Mouse (Mus musculus): Measurements from ENCODE around the gene I0C0044D17Rik.

Gene I0C0044D17Rik

DNA sequence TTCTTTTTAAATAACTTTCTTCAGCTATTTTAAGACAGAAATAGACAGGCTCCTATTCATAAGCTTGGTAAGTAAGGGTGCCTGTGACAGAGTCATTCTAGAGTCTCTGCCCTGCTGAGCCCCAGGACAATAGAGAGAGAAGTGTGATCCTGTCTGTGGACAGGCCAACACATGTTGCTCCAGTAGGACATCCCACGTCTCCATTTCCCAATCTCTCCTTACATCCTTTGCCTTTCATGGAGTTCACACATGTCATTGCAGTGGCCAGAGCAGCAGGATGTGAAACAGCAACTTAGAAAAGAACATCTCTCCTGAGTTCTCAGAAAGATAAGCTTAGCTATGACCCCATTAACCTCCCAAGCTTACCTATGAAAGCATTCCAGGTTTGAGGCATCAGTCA, 8.1 kb upstream of the I0C0044D17Rik start:
- in situ Hi-C loops (cut with MboI, MseI) = no loop called here

DNA sequence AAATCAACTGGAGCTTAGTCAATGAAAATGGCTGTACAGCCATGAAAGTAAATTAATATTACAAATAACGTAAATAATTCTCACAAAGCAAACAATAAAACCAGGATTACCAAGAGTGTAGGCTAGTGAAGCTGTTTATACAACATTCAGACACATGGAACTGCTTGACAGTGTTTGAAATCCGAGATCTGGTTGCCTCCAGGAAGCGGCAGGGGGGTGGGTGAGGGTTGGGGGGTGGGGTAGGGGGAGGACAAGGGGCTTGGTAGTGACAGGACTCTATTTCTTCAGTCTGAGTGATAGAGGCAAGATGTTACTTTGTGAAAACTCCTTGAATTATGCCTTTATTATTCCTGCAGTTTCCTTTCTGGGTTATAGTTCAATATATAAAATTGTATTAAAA, 3.1 kb upstream of the I0C0044D17Rik start:
- in situ Hi-C loops (cut with MboI, MseI) = no loop called here

GRCm38 (mm10) chr4:98823047-98823446, 593 bp downstream of the I0C0044D17Rik start:
- in situ Hi-C loops (cut with MboI, MseI) = no loop called here

DNA sequence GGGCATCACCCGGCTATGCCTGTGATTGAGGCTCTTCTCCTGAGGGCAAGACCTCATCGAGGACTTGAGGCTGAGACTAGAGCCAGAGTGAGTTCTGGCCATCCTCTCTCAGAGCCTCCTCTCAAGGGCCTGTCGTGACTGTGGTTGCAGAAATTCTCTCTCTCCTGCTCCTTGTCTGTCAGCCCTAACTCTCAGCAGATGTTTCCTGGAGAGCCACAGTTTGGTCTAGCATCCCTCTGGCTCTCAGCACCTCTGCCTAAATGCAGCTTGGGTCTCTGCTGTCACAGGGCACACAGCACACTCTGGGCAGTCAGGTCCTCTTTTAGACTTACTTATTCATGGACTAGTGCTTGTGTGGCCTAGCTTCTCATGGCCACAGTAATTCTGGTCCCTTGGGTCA, 1.2 kb downstream of the I0C0044D17Rik start:
- in situ Hi-C loops (cut with MboI, MseI) = no loop called here

DNA sequence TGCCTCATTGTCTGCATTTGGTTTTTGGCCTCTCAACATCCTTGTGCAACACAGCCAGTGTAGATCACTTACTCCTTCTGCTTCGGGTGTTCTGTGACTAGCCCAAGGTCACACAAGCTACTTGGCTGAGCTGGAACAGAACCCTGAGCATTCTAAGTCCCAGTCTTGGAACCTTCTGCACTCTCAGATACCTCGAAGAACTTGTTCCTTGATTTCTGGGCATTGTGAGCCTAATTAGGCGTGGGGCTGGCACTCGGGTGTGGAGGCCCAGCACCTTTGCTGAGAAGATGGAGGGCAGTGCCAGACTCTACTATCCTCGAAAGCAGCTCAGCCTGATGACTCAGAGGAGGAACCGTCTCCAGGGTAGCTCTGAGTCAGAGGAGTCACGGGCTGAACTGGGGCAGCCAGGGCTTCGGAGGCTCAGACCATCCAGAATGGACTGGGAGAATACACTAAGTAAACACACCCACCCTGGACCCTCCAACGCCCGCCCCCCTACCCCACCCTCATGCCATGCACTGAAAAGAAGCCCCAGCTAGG, 4.4 kb downstream of the I0C0044D17Rik start:
- in situ Hi-C loops (cut with MboI, MseI) = no loop called here

DNA sequence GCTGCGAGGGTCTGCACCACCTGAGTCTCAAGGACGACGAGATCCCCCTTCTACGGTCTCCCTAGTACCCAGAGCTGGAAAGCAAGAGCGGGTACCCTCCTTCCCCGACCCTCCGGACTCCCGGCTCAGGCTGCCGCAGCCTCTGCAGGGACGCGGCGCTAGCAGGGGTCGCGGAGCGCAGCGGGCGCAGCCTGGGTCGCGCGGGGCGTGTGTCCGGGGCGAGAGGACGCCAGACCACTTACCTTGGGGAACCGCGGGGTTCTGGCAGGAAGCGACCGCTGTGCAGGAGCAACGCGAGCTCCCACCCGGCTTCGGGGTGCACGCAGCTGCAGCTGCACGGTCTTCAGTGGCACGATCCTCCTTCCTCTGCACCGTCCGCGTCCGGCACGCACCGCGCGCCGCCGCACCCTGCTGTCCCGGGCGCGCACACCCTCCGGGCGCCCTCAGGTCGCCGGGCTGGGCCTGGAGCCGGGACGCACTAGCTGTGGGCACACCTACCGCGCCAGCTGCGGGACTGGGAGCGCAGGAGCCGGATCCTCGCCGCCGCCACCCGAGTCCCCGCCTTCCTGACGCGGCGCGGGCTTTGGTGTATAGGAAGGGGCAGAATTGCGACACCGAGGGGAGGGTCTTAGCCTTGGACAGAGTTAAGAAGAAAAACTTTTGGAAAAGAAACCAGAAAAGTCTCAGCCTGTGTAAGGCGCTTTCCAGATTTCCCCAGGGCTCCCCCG, 6.3 kb downstream of the I0C0044D17Rik start, which contains the start of gene Kank4:
Kank4 (minus strand) TSS at position 354 of the 728 bp plus-strand sequence.
- in situ Hi-C loops (cut with MboI, MseI) = no loop called here

GRCm38 (mm10) chr4:98816807-98817183, 6.8 kb downstream of the I0C0044D17Rik start:
- in situ Hi-C loops (cut with MboI, MseI) = no loop called here

GRCm38 (mm10) chr4:98806306-98806705, 17.3 kb downstream of the I0C0044D17Rik start:
- in situ Hi-C loops (cut with MboI, MseI) = no loop called here

DNA sequence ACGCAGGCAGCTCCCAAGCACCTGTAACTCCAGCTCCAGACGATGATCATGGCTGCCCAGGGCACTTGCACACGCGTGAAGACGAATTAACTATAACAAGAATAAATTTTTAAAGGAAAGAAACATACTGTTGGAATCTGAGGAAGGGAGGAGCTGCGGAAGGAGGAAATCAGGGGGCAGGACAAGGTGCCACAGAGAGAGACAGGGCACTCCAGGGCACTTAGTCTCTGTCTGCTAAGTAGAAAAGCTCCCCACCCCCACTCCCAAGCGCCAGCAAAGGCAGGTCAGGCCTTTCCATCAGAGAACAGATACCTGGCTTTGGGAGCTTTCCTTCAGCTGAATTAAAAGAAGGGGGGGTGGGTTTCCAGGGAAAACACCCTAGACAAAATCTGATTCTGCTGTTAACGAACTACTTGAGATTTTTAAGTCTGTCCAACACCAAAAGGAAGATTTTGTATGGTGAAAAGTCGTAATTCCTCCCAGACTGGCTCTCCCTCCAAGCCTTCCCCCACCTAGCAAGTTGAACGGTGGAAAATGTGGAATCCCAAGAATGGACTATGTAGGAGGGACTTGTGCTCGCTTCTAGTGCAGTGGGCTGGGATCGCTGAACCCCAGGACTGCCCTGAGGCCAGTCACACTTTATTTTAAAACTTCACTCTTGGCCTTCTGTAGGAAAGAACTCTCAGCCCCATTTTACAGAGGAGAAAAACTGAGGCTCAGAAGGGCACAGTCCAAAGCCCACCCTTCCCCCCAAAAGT, 18.2 kb downstream of the I0C0044D17Rik start:
- in situ Hi-C loops (cut with MboI, MseI) = no loop called here

DNA sequence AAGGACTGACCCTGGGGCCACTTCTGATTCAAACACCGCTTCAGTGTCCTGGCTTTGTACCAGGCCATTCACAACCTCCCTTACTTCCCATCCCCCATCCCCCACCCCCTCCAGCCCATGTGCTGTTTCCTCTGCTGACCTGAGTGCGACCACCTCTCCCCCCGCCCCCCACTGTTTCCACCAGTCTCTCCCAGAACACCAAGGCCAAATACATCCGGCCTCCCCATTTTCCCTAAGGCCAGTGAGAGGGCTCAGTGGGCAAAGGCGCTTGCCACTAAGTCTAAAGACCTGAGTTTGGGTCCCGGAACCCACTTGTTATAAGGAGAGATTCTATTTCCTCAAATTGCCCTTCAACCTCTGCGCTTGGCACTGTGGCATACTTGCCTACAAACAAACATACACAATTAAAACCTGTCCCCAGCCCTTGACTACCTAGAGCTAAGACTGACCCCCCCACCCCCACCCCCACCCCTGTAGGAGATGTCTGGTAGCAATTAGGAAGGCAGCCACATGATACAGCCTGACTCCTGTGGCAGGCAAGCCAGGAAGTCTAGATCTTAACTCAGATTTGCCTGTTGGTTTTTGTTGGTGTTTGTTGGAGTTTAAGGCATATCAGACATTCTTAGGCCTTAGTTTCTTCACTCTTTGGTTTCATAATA, 19.0 kb downstream of the I0C0044D17Rik start:
- in situ Hi-C loops (cut with MboI, MseI) = no loop called here

DNA sequence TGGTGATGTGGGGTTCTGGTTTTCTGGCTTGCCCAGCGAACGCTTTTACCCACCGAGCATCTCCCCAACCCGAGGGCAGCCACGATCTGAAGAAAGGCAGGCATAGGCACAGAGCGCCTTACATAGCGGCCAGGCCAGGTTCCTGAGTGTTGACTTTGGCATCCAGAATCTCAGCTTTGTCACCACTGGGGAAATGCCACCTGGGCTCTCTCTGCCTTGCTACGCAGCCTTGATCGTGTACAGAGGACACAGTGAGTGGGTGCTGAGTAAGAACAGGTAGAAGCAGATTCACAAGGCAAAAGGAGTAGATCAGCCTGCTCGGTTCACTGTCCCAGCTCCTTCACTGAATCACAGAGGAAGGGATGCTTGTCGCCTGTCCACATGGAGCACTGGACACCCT, 21.9 kb downstream of the I0C0044D17Rik start:
- in situ Hi-C loops (cut with MboI, MseI) = no loop called here

DNA sequence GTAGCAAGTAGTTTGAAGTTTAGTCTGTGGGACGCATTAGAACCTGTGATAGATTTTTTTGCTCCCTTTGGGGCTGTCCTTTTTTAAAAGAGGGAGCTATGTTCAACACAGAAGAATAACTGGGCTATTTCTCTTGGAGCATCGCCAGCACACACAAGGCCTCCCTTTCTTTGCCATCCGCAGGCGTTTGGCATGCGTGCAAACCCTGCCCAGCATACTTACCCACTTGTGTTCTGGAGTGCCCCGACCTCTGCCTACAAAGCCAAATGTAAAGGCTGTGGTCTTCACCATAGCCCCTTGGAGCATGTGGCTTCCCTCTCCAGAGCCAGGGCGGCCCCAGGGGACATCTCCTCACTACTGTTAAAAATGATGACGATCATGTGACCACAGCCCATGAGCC, 22.8 kb downstream of the I0C0044D17Rik start:
- in situ Hi-C loops (cut with MboI, MseI) = no loop called here

GRCm38 (mm10) chr4:98796591-98797341, 26.9 kb downstream of the I0C0044D17Rik start:
- in situ Hi-C loops (cut with MboI, MseI) = no loop called here

GRCm38 (mm10) chr4:98795241-98795640, 28.4 kb downstream of the I0C0044D17Rik start:
- in situ Hi-C loops (cut with MboI, MseI) = no loop called here

DNA sequence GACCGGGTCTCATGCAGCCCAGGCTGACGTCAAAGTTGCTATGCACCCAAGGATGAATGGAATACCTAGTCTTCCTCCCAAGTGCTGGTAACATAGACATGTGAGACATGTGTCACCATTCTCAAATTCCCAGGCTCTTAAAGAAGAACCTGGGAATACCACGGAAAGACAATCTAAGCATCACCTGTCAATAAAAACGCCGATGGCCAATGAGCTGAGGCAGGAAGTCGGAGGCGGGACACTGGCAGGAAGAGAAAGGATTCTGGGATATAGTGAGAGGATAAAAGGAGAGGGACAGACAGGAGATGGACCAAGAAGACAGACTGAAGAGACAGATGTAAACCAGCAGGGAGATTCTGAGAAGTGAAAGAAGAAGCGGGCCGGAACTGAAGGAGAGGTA, 30.2 kb downstream of the I0C0044D17Rik start:
- in situ Hi-C loops (cut with MboI, MseI) = no loop called here

DNA sequence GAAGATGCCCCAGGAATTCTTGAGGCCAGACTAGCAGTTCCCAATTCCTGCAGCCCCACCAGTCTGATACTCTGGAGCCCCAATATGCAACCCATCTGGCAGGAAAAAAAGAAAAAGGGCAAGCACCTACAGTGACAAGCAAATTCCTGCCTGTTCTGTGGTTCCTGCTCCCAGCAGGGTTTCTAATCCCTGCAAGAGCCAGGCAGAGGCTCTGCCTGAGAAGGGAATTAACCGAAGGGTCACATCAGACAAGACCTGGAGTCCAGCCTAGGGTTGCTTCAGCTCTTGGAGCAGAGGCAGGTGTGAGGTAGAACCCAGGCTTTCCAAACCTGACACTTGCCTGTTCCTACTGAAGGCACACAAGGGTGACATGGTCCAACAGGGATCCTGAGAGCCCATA, 32.9 kb downstream of the I0C0044D17Rik start:
- in situ Hi-C loops (cut with MboI, MseI) = no loop called here

DNA sequence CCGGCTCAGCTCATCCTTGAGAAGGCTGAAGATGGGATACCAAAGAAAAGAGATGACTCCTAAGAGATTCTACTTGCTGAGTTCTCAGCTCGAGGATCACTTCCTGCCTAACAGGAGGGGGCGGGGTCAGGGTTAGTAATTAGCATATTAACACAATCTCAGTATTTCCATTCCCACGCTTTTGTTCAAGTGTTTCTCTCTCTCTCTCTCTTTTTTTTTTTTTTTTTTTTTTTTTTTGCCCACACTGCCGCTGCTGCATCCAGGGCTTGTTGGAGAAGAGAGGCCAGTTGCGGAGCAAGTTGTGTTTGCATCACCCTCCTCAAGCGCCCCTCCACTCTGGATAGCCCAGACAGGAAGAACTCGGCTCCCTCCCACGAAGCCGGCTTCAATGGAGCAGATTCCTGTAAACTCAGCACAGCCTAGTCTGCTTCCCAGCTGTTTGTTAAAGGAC, 33.8 kb downstream of the I0C0044D17Rik start:
- in situ Hi-C loops (cut with MboI, MseI) = no loop called here

- in situ Hi-C loops (cut with MboI, MseI) = no loop called here
Measured at GRCm38 (mm10) chr4:98789133-98789765, 34.4 kb downstream of the I0C0044D17Rik start.

DNA sequence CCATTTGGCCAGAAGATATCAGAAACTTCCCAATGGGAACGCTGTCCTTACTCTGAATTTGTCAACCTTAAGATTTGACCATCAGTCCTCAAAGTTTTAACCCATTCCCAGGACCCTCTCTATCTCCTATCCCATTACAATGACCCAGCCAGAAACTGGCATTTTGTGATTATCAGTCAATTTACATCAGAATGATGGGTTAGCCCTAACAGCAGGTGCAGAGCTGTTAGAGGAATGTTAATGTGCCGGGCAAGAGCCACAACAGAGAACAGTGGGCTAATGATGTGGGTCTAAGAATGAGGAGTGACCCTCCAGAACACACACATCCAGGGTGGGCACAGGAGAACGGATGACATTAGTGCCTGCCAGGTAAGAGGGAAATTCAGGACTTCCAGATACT, 37.4 kb downstream of the I0C0044D17Rik start:
- in situ Hi-C loops (cut with MboI, MseI) = no loop called here

DNA sequence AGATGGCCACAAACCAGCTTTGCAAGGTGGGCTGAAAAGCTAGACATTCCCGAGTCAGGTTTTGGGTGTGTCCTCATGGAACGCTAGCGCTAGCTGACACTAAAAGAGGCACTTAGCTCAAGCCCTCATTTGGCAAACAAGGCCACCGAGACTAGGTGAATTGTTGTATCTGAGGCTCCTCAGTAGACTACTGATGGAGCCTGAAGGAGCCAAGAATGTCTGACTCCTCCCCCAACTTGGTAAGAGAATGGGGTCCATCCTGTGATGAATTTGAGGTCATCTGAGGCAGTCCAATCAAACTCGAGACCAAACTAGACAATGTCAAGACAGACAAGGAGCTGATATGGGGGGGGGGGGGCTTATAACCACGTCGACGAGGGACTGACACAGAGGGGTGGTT, 37.8 kb downstream of the I0C0044D17Rik start:
- in situ Hi-C loops (cut with MboI, MseI) = no loop called here

DNA sequence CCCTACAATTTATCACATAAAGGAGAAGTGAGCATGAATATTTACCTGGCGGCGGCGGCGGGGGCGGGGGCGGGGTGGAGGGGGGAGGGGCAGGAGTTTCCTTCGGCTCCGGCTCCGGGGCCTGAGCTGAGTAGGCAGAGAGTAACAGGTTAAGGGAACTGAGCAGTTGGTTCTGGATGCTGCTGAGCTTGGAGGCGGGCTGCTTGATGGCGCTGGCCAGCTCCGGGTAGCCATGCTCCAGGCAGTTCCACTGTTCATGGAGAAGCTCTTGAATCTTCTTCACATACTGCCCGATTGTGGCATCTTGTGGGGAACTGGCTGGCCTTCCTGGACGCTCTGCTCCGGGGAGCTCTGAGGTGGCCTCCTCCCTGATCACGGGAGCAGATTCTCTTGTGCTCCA, 45.4 kb downstream of the I0C0044D17Rik start:
- in situ Hi-C loops (cut with MboI, MseI) = no loop called here

All from regulatory T cell (primary cell).